Mouse (Mus musculus) lung, postnatal 0 days (tissue): ENCODE data around the gene D430041D05Rik. TPM values are rescaled to one million over a fixed set of nuclear protein-coding genes. Genes with fewer than 3 reads are reported as not detected.

Experiments used
- ATAC-seq: fragments of 200-750 bp; cut with Nextera tagmentation; 2 replicates; pipeline ENCODE4 v1.8.0; 2017; ENCODE audit warnings: moderate library complexity
- DNase-seq: peaks from one replicate; pipeline ENCODE4 v3.0.0-alpha.2; 2016; ENCODE audit warnings: low spot score
- H3K27ac ChIP-seq: fragments of 300-500 bp; sonication (generic); 2 replicates; pipeline ENCODE4 v1.5.1; 2014; ENCODE audit warnings: antibody characterized with exemption, mild to moderate bottlenecking, low read length, mixed read lengths
- H3K27me3 ChIP-seq: fragments of 300-500 bp; sonication (generic); replicated peaks from 2 replicates; pipeline ENCODE4 v1.6.1; 2014; ENCODE audit warnings: low read length, mixed read lengths; ENCODE audit not compliant: insufficient read depth
- H3K36me3 ChIP-seq: fragments of 300-500 bp; sonication (generic); 2 replicates; pipeline ENCODE4 v1.6.1; 2014; ENCODE audit warnings: low read length, mixed read lengths; ENCODE audit not compliant: insufficient read depth
- H3K4me1 ChIP-seq: fragments of 300-500 bp; sonication (generic); 2 replicates; pipeline ENCODE4 v1.6.1; 2014; ENCODE audit warnings: antibody characterized with exemption, low read depth, low read length, mixed read lengths; ENCODE audit not compliant: insufficient read depth
- H3K4me2 ChIP-seq: fragments of 300-500 bp; sonication (generic); replicated peaks from 2 replicates; pipeline ENCODE4 v1.6.1; 2014; ENCODE audit warnings: low read depth, mild to moderate bottlenecking, low read length, moderate library complexity, mixed read lengths
- H3K4me3 ChIP-seq: fragments of 300-500 bp; sonication (generic); 2 replicates; pipeline ENCODE4 v1.5.1; 2014; ENCODE audit warnings: low read depth, low read length
- H3K9ac ChIP-seq: fragments of 300-500 bp; sonication (generic); replicated peaks from 2 replicates; pipeline ENCODE4 v1.6.1; 2014; ENCODE audit warnings: low read depth, mild to moderate bottlenecking
- H3K9me3 ChIP-seq: fragments of 300-500 bp; sonication (generic); 2 replicates; pipeline ENCODE4 v1.6.1; 2016; ENCODE audit warnings: low read length, mixed read lengths
- CTCF ChIP-seq: IDR thresholded peaks from 2 replicates; pipeline ENCODE4 v1.5.1; 2016; ENCODE audit warnings: antibody characterized with exemption, mild to moderate bottlenecking
- EP300 ChIP-seq: IDR thresholded peaks from 2 replicates; pipeline ENCODE4 v1.6.1; 2016; ENCODE audit warnings: antibody characterized with exemption, mild to moderate bottlenecking, control low read depth
- WGBS: fragments of 180-500 bp; shearing (Covaris S2); extraction: QIAGEN DNeasy Blood & Tissue Kit; methylation state at CpG from one replicate; pipeline ENCODE4 v1.1.7; 2014; 5-methylcytosine and 5-hydroxymethylcytosine counted together
- polyA plus RNA-seq: library from polyadenylated mRNA; unstranded; fragments of >200 nt; fragmentation: Nextera tagmentation; extraction: Ambion mirVana; gene quantifications from 2 replicates; pipeline ENCODE4 v1.2.1, GENCODE M21; 2015

The D430041D05Rik gene
- polyA plus RNA-seq, 1 experiment from 2014 or later, result 0.69 TPM

GRCm38 (mm10) chr2:104260920-104261740, 149.7 kb downstream of the D430041D05Rik start:
- no peak overlapping the region for H3K9ac ChIP-seq
- ATAC-seq, result peak; percentile 77

GRCm38 (mm10) chr2:104256585-104256984, 154.2 kb downstream of the D430041D05Rik start:
- Histone ChIP-seq H3K4me3 (no peak overlapping the region), H3K4me2 (no peak overlapping the region; the same call in 1 of the 2 replicates), H3K4me1 (no peaks in the 10 kb centered on the region), H3K36me3 (no peaks in the 10 kb centered on the region), H3K27me3 (no peaks in the 10 kb centered on the region), H3K27ac (no peak overlapping the region), H3K9ac (no peak overlapping the region), H3K9me3 (no peaks in the 10 kb centered on the region)
- WGBS, result 48% methylated on average over 15 of the region's 15 CpGs
- ATAC-seq, result no peak
- TF ChIP-seq EP300 (no peak), CTCF (no peak)
- DNase-seq, result no peak

More at GRCm38 (mm10) chr2:104260920-104261740, 149.7 kb downstream of the D430041D05Rik start:
- DNase-seq, result peak; percentile 69
- WGBS, result 65% methylated on average over 18 of the region's 18 CpGs
- H3K4me3 ChIP-seq, result no peak overlapping the region
- H3K9me3 ChIP-seq, result no peaks in the 10 kb centered on the region
- H3K27me3 ChIP-seq, result no peaks in the 10 kb centered on the region
- H3K27ac ChIP-seq, result no peak overlapping the region
- TF ChIP-seq EP300 (no peak), CTCF (no peak)
- H3K36me3 ChIP-seq, result no peaks in the 10 kb centered on the region
- no peaks in the 10 kb centered on the region for H3K4me1 ChIP-seq
- no peak overlapping the region for H3K4me2 ChIP-seq

- ATAC-seq (no peak), DNase-seq (no peak)
- Histone ChIP-seq H3K27ac (no peak overlapping the region), H3K4me2 (no peak overlapping the region), H3K9me3 (no peaks in the 10 kb centered on the region), H3K4me3 (no peak overlapping the region), H3K9ac (no peak overlapping the region), H3K4me1 (no peaks in the 10 kb centered on the region), H3K27me3 (no peaks in the 10 kb centered on the region), H3K36me3 (no peaks in the 10 kb centered on the region)
- TF ChIP-seq EP300 (no peak), CTCF (no peak)
- 91% methylated on average over 9 of the region's 9 CpGs for WGBS
These were observed 155.9 kb downstream of the D430041D05Rik start for GRCm38 (mm10) chr2:104254944-104255343.

- Histone ChIP-seq H3K4me2 (no peak overlapping the region), H3K4me3 (no peak overlapping the region), H3K27me3 (no peaks in the 10 kb centered on the region), H3K27ac (no peak overlapping the region), H3K9me3 (no peaks in the 10 kb centered on the region), H3K4me1 (no peaks in the 10 kb centered on the region), H3K36me3 (no peaks in the 10 kb centered on the region), H3K9ac (no peak overlapping the region)
- TF ChIP-seq CTCF (no peak), EP300 (no peak)
- no peak for ATAC-seq
- WGBS, result 98% methylated on average over 4 of the region's 4 CpGs
- no peak for DNase-seq
These were observed 157.5 kb downstream of the D430041D05Rik start for GRCm38 (mm10) chr2:104253341-104253740.

- DNase-seq, result no peak
- Histone ChIP-seq H3K4me3 (no peak overlapping the region), H3K4me1 (no peaks in the 10 kb centered on the region), H3K9me3 (no peaks in the 10 kb centered on the region), H3K27me3 (no peaks in the 10 kb centered on the region), H3K36me3 (no peaks in the 10 kb centered on the region), H3K4me2 (no peak overlapping the region), H3K9ac (no peak overlapping the region), H3K27ac (no peak overlapping the region)
- WGBS, result 43% methylated on average over 4 of the region's 4 CpGs
- TF ChIP-seq EP300 (no peak), CTCF (no peak)
- no peak for ATAC-seq
These were observed 159.2 kb downstream of the D430041D05Rik start for GRCm38 (mm10) chr2:104251647-104252046.

- Histone ChIP-seq H3K27me3 (no peaks in the 10 kb centered on the region), H3K4me2 (no peak overlapping the region), H3K4me1 (no peaks in the 10 kb centered on the region), H3K4me3 (no peak overlapping the region), H3K9ac (no peak overlapping the region), H3K27ac (no peak overlapping the region), H3K9me3 (no peaks in the 10 kb centered on the region), H3K36me3 (no peaks in the 10 kb centered on the region)
- DNase-seq (no peak), ATAC-seq (no peak)
- TF ChIP-seq CTCF (no peak), EP300 (no peak)
- WGBS, result 58% methylated on average over 2 of the region's 2 CpGs
These were observed 161.0 kb downstream of the D430041D05Rik start for GRCm38 (mm10) chr2:104249856-104250255.
